Mouse (Mus musculus): ENCODE measurements at regions not wholly inside any gene's neighbourhood (a gene's known extent, or its start where the extent isn't known, plus 50 kb on each side); places are given as distances from the start of the nearest gene placed in this dataset.

GRCm38 (mm10) chr16:9358651-9359050 lies 528.8 kb downstream of the 1810013L24Rik start:
- H3K4me3 ChIP-seq (replicated peaks), result no peak overlapping the region
- no peaks in the 10 kb centered on the region for H3K36me3 ChIP-seq (ENCODE audit: control insufficient read depth)
- H3K4me1 ChIP-seq (ENCODE audit: control insufficient read depth), result no peaks in the 10 kb centered on the region
- H3K9me3 ChIP-seq (ENCODE audit: control insufficient read depth, low read length), result peaks cover 4% of the 10 kb centered on the region; the same call in 1 of the 2 replicates
- no peaks in the 10 kb centered on the region for H3K27me3 ChIP-seq (ENCODE audit: control insufficient read depth)
- no peak for TF ChIP-seq GATA1 (IDR thresholded peaks at IDR 0.05; ENCODE audit: low read length)

GRCm38 (mm10) chr16:9359399-9360135 lies 529.7 kb downstream of the 1810013L24Rik start:
- Histone ChIP-seq H3K36me3 (ENCODE audit: control insufficient read depth) (no peaks in the 10 kb centered on the region), H3K4me1 (ENCODE audit: control insufficient read depth) (no peaks in the 10 kb centered on the region), H3K4me3 (replicated peaks) (no peak overlapping the region), H3K27me3 (ENCODE audit: control insufficient read depth) (no peaks in the 10 kb centered on the region), H3K9me3 (ENCODE audit: control insufficient read depth, low read length) (peaks cover 4% of the 10 kb centered on the region; the same call in 1 of the 2 replicates)
- TF ChIP-seq GATA1 (IDR thresholded peaks at IDR 0.05; ENCODE audit: low read length) (no peak), TAL1 (IDR thresholded peaks at IDR 0.05; ENCODE audit: low read length) (no peak)

- Histone ChIP-seq H3K4me3 (replicated peaks) (no peak overlapping the region), H3K9me3 (ENCODE audit: control insufficient read depth, low read length) (peaks cover 4% of the 10 kb centered on the region; the same call in 1 of the 2 replicates), H3K4me1 (ENCODE audit: control insufficient read depth) (no peaks in the 10 kb centered on the region), H3K27me3 (ENCODE audit: control insufficient read depth) (no peaks in the 10 kb centered on the region), H3K36me3 (ENCODE audit: control insufficient read depth) (no peaks in the 10 kb centered on the region)
- TF ChIP-seq TAL1 (IDR thresholded peaks at IDR 0.05; ENCODE audit: low read length) (no peak), GATA1 (IDR thresholded peaks at IDR 0.05; ENCODE audit: low read length) (no peak)
These were observed 530.9 kb downstream of the 1810013L24Rik start for GRCm38 (mm10) chr16:9360741-9361255.

GRCm38 (mm10) chr16:9362116-9362515 lies 532.2 kb downstream of the 1810013L24Rik start:
- H3K27me3 ChIP-seq (ENCODE audit: control insufficient read depth), result no peaks in the 10 kb centered on the region
- TF ChIP-seq TAL1 (IDR thresholded peaks at IDR 0.05; ENCODE audit: low read length) (no peak), GATA1 (IDR thresholded peaks at IDR 0.05; ENCODE audit: low read length) (no peak)
- H3K4me1 ChIP-seq (ENCODE audit: control insufficient read depth), result no peaks in the 10 kb centered on the region
- H3K9me3 ChIP-seq (ENCODE audit: control insufficient read depth, low read length), result peaks cover 4% of the 10 kb centered on the region; the same call in 1 of the 2 replicates
- H3K4me3 ChIP-seq (replicated peaks), result no peak overlapping the region
- no peaks in the 10 kb centered on the region for H3K36me3 ChIP-seq (ENCODE audit: control insufficient read depth)

GRCm38 (mm10) chr16:9364105-9364504 lies 534.2 kb downstream of the 1810013L24Rik start:
- Histone ChIP-seq H3K36me3 (ENCODE audit: control insufficient read depth) (no peaks in the 10 kb centered on the region), H3K4me1 (ENCODE audit: control insufficient read depth) (no peaks in the 10 kb centered on the region), H3K27me3 (ENCODE audit: control insufficient read depth) (no peaks in the 10 kb centered on the region), H3K9me3 (ENCODE audit: control insufficient read depth, low read length) (no peaks in the 10 kb centered on the region), H3K4me3 (replicated peaks) (no peak overlapping the region)
- TF ChIP-seq TAL1 (IDR thresholded peaks at IDR 0.05; ENCODE audit: low read length) (no peak), GATA1 (IDR thresholded peaks at IDR 0.05; ENCODE audit: low read length) (no peak)

GRCm38 (mm10) chr16:9390986-9391385 lies 561.1 kb downstream of the 1810013L24Rik start:
- no peak overlapping the region for H3K4me3 ChIP-seq (replicated peaks)
- H3K4me1 ChIP-seq (ENCODE audit: control insufficient read depth), result no peaks in the 10 kb centered on the region
- H3K9me3 ChIP-seq (ENCODE audit: control insufficient read depth, low read length), result no peaks in the 10 kb centered on the region
- TF ChIP-seq GATA1 (IDR thresholded peaks at IDR 0.05; ENCODE audit: low read length), result no peak
- no peak for TF ChIP-seq TAL1 (IDR thresholded peaks at IDR 0.05; ENCODE audit: low read length)
- no peaks in the 10 kb centered on the region for H3K36me3 ChIP-seq (ENCODE audit: control insufficient read depth)
- no peaks in the 10 kb centered on the region for H3K27me3 ChIP-seq (ENCODE audit: control insufficient read depth)

GRCm38 (mm10) chr16:9404736-9405135 lies 574.8 kb downstream of the 1810013L24Rik start:
- Histone ChIP-seq H3K4me3 (replicated peaks) (no peak overlapping the region), H3K9me3 (ENCODE audit: control insufficient read depth, low read length) (no peaks in the 10 kb centered on the region), H3K4me1 (ENCODE audit: control insufficient read depth) (no peaks in the 10 kb centered on the region), H3K36me3 (ENCODE audit: control insufficient read depth) (no peaks in the 10 kb centered on the region), H3K27me3 (ENCODE audit: control insufficient read depth) (no peaks in the 10 kb centered on the region)
- TF ChIP-seq TAL1 (IDR thresholded peaks at IDR 0.05; ENCODE audit: low read length) (no peak), GATA1 (IDR thresholded peaks at IDR 0.05; ENCODE audit: low read length) (no peak)

GRCm38 (mm10) chr16:9408196-9408595 lies 578.3 kb downstream of the 1810013L24Rik start:
- H3K36me3 ChIP-seq (ENCODE audit: control insufficient read depth), result no peaks in the 10 kb centered on the region
- H3K9me3 ChIP-seq (ENCODE audit: control insufficient read depth, low read length), result no peaks in the 10 kb centered on the region
- H3K27me3 ChIP-seq (ENCODE audit: control insufficient read depth), result no peaks in the 10 kb centered on the region
- TF ChIP-seq TAL1 (IDR thresholded peaks at IDR 0.05; ENCODE audit: low read length) (no peak), GATA1 (IDR thresholded peaks at IDR 0.05; ENCODE audit: low read length) (no peak)
- no peak overlapping the region for H3K4me3 ChIP-seq (replicated peaks)
- no peaks in the 10 kb centered on the region for H3K4me1 ChIP-seq (ENCODE audit: control insufficient read depth)

- Histone ChIP-seq H3K27me3 (ENCODE audit: control insufficient read depth) (no peaks in the 10 kb centered on the region), H3K36me3 (ENCODE audit: control insufficient read depth) (no peaks in the 10 kb centered on the region), H3K4me1 (ENCODE audit: control insufficient read depth) (no peaks in the 10 kb centered on the region), H3K9me3 (ENCODE audit: control insufficient read depth, low read length) (peaks cover 5% of the 10 kb centered on the region), H3K4me3 (replicated peaks) (no peak overlapping the region)
- no peak for TF ChIP-seq GATA1 (IDR thresholded peaks at IDR 0.05; ENCODE audit: low read length)
- TF ChIP-seq TAL1 (IDR thresholded peaks at IDR 0.05; ENCODE audit: low read length), result no peak
These were observed 564.9 kb downstream of the Grin2a start for GRCm38 (mm10) chr16:9430509-9430908.

All from erythroblast, embryonic 14.5 days (primary cell).